In genomic region chr2:103706226-103706625, GRCm38 (mm10) we compare ENCODE assay signal across 7 mouse cellular contexts. TPM values are rescaled to one million over a fixed set of nuclear protein-coding genes. Genes with fewer than 3 reads are reported as not detected.
DNase-seq lines count a peak whose midpoint lies in the region; ATAC-seq lines count a peak whose summit lies in the region.

No protein-coding gene starts in this region.

- peak; percentile 70; the same call in 1 of the 2 replicates for ATAC-seq in embryonic facial prominence, embryonic 11.5 days (replicated peaks; ENCODE audit: insufficient number of reproducible peaks, low FRiP score, low TSS enrichment, low read depth)
- peak; percentile 72 for ATAC-seq in midbrain, embryonic 14.5 days (ENCODE audit: low FRiP score, low TSS enrichment)

- H3K4me1 ChIP-seq in embryonic facial prominence, embryonic 11.5 days (ENCODE audit: control insufficient read depth, insufficient read depth, low read length), result no peaks in the 10 kb centered on the region; the same call in 1 of the 2 replicates
- H3K4me1 ChIP-seq in midbrain, embryonic 14.5 days (ENCODE audit: control insufficient read depth, insufficient read depth, low read length), result no peaks in the 10 kb centered on the region; the same call in 1 of the 2 replicates

- WGBS in embryonic facial prominence, embryonic 11.5 days, result 50% methylated on average over 11 of the region's 11 CpGs
- WGBS in midbrain, embryonic 14.5 days, result 39% methylated on average over 11 of the region's 11 CpGs

- intact Hi-C loops in left cerebral cortex, postnatal 14 days (cut with DNase I), result no loop called here

- no peak overlapping the region for H3K9ac ChIP-seq in embryonic facial prominence, embryonic 11.5 days (replicated peaks; ENCODE audit: low read length)
- H3K9ac ChIP-seq in midbrain, embryonic 14.5 days (replicated peaks; ENCODE audit: low read length), result no peak overlapping the region

- H3K36me3 ChIP-seq in embryonic facial prominence, embryonic 11.5 days (replicated peaks; ENCODE audit: control insufficient read depth, insufficient read depth, low read depth, low read length), result no peaks in the 10 kb centered on the region; the same call in 1 of the 2 replicates
- peaks cover 36% of the 10 kb centered on the region for H3K36me3 ChIP-seq in midbrain, embryonic 14.5 days (ENCODE audit: control insufficient read depth, insufficient read depth, low read length)

- no peak overlapping the region for H3K4me2 ChIP-seq in embryonic facial prominence, embryonic 11.5 days (ENCODE audit: low read depth, low read length)
- no peak overlapping the region for H3K4me2 ChIP-seq in midbrain, embryonic 14.5 days (ENCODE audit: low read length)

- H3K9me3 ChIP-seq in embryonic facial prominence, embryonic 11.5 days (replicated peaks; ENCODE audit: control insufficient read depth, low read length), result no peaks in the 10 kb centered on the region
- H3K9me3 ChIP-seq in midbrain, embryonic 14.5 days (ENCODE audit: control insufficient read depth, low read length), result no peaks in the 10 kb centered on the region

- H3K27me3 ChIP-seq in embryonic facial prominence, embryonic 11.5 days (ENCODE audit: control insufficient read depth, insufficient read depth, low read length), result no peaks in the 10 kb centered on the region
- no peaks in the 10 kb centered on the region for H3K27me3 ChIP-seq in midbrain, embryonic 14.5 days (ENCODE audit: control insufficient read depth, insufficient read depth, low read length)

- H3K4me3 ChIP-seq in embryonic facial prominence, embryonic 11.5 days (ENCODE audit: low read depth, low read length), result no peak overlapping the region
- no peak overlapping the region for H3K4me3 ChIP-seq in midbrain, embryonic 14.5 days (replicated peaks; ENCODE audit: low read depth, low read length)

- DNase-seq in adrenal gland, postnatal 36 days, result peak; percentile 80 to 87
- no peak for DNase-seq in embryonic facial prominence, embryonic 11.5 days (ENCODE audit: low spot score)
- DNase-seq in heart, adult 11 months, result peak; percentile 96
- peak; percentile 85 for DNase-seq in kidney, adult 18-20 months
- peak; percentile 61 to 62 for DNase-seq in left cerebral cortex, postnatal 14 days (ENCODE audit: low spot score in 2 of 2)
- DNase-seq in midbrain, embryonic 14.5 days, result peak; percentile 71
- peak; percentile 93 for DNase-seq in testis, postnatal 10 days (ENCODE audit: low spot score)

- H3K27ac ChIP-seq in embryonic facial prominence, embryonic 11.5 days (replicated peaks; ENCODE audit: low read depth, low read length), result no peak overlapping the region
- H3K27ac ChIP-seq in midbrain, embryonic 14.5 days (replicated peaks; ENCODE audit: low read depth, low read length), result no peak overlapping the region

RNA-seq across cellular contexts. Expression of gene Nat10, which starts 54.8 kb away (rescaled TPM):
- total RNA-seq in adrenal gland, postnatal 36 days (2021), result 10 to 100 TPM; 34.4 to 37.3 TPM
- 20.8 and 23.9 TPM in 2 replicates for polyA plus RNA-seq in embryonic facial prominence, embryonic 11.5 days (2014; fragmentation: Nextera tagmentation; extraction: Ambion mirVana)
- 10 to 100 TPM; 28.3 to 29.5 TPM for total RNA-seq in left cerebral cortex, postnatal 14 days (2021)
- 18.0 and 21.6 TPM in 2 replicates for polyA plus RNA-seq in midbrain, embryonic 14.5 days (2014; fragmentation: Nextera tagmentation; extraction: Ambion mirVana)
